Mouse (Mus musculus) MN1 (cell line): ENCODE measurements around the gene Plxnd1.

Experiments
- DNase-seq: peaks from one replicate; pipeline ENCODE4 v3.0.0-alpha.2; 2016; ENCODE audit warnings: low spot score

Gene Plxnd1

GRCm38 (mm10) chr6:115994877-115995520 is at the start of gene Plxnd1:
Gene Plxnd1 (minus strand): TSS chr6:115995005.
- DNase-seq: peak; percentile 90

- no peak for DNase-seq
Measured at GRCm38 (mm10) chr6:116044039-116044438, 49.2 kb upstream of the Plxnd1 start.

DNA sequence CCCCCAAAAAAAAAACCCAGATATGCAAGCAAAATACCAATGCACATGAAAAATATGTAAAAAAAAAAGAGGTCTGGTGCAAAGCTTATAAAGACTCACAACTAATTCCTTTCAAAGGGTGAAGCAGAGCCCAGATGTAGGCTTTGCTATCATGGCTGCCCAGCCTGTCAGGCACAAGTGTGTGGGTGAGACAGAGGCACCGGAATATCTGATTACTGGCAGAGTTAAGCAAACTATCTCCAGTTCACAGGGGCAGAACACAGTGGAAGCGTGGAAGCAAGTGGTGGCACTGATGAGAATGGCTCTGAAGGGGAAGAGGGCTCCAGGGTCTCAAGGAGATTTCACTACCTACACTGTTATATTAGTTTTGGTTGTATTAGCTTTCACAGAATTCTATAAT is 43.4 kb upstream of the Plxnd1 start:
- no peak for DNase-seq

GRCm38 (mm10) chr6:116037281-116037831 is 42.6 kb upstream of the Plxnd1 start:
- no peak for DNase-seq

DNA sequence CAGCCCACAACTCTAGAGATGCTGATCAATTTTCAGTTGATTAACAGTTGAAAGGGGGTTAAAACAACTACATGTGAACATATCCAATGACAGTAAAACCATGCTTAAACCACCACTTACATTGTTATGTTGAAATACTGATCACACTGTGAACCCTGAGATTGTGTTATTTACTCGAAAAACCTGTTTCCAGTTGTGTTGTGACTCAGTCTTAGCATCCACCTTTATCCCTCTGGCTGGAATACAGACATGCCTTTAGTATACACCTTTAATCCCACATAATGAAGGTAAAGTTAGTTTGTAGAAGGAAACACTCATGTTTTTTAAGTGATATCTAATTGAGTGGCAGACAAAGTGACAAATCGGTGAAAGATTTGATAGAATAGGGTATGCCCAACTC is 41.8 kb upstream of the Plxnd1 start:
- no peak for DNase-seq

GRCm38 (mm10) chr6:116031052-116031451 is 36.2 kb upstream of the Plxnd1 start:
- DNase-seq: no peak

DNA sequence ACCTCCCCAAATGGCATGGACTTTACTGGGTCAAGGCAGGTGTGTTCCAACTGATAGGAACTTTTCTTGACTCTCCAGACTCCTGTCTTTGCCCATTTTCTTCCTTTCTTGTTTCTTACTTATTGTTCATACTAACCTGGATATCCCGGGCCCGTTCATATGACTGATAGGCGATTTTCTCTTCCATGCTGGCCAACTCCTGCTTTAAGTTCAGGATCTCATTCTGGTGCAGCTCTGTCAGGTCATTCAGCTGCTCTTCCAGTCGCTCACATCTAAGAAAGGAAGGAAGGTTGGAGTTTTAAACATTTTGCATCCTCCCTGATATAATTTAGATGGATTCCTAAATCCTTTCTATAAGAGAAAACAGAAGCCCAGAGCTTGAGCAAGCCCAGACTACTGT is 29.9 kb upstream of the Plxnd1 start:
- DNase-seq: no peak

DNA sequence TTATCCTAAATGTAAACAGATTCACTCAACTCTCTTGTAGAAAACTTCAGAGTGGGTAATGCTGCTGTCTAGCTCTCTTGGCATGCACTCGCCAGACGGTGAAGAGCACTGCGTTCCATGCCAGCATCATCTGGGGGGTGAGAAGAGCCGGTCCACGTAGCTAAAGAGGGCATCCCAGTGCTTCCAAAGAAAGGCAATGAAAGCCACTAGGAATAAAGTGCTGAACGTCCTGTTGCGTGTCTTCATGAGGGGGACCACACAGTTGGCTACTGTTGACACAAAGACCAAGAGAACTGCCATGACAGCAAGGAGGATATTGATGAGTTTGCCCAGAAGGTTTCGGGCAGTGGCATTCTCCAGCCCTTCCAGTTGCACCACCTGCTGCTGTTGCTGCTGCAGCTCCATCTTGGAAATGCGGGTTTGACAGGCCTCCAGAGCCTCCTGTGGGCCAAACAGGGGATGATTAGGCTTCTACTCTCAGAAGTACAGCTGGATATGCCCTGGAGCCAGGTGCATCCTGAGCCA is 27.2 kb upstream of the Plxnd1 start:
- no peak for DNase-seq

DNA sequence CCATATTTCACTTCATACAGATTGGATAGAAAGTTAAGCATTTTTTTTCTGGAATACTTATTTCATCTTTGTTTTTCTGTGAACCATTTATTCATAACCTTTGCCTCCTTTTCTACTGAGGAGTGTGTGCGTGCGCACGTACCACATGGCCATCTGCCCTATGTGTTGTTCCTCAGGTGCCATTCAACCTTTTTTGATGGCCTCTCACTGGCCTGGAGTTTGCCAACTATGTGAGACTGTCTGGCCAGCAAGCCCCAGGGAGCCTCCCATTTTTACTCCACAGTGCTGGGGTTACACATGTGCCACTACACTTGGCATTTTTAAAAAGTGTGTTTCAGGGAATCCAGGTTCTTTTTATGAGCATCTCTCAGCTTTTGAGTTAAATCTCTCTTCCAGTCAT is 21.1 kb upstream of the Plxnd1 start:
- no peak for DNase-seq

- no peak for DNase-seq
Measured at GRCm38 (mm10) chr6:116014111-116014510, 19.3 kb upstream of the Plxnd1 start.

DNA sequence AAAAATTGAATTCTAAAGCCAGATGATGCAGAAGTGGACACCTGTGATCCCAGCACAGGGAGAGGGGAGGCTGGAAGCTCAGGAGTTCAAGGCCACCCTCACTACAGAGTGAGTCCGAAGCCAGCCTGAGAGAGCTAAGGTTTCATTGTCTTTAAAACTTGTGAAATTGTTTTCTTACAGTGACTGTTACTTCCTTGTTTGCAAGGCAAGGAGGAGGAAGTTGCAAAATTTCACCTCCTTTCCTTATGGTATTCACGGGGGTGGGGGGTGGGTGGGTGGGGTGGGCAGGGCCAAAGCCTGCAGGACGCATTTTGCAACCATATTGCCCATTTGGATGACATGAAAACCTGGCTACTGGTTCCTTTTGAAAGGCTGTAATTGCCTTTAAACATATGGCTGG is 18.9 kb upstream of the Plxnd1 start:
- DNase-seq: no peak

GRCm38 (mm10) chr6:116010541-116010940 is 15.7 kb upstream of the Plxnd1 start:
- DNase-seq: peak; percentile 74

DNA sequence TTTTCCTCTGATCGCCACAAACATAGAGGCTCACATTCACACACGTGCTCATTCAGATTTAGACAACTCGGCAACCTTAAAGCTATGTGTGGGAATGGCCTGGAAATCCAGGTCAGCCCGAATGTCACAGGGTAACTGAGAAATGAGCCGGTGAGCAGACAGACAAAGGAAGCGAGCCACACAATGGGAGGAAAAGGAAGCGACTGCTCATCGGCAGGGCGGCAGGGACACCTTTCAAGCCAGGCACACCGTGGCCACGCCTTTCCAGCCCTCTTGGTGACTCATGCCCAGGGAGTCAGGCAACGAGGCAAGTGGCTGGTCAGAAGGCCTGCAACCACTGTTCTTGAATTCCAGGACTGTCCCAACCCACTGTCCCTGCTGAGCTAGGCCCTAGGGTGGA is 14.6 kb upstream of the Plxnd1 start:
- peak; percentile 78 for DNase-seq

- peak; percentile 74 for DNase-seq
Measured at GRCm38 (mm10) chr6:116007561-116008173, 12.9 kb upstream of the Plxnd1 start.

- DNase-seq: no peak
Measured at GRCm38 (mm10) chr6:116006731-116007130, 11.9 kb upstream of the Plxnd1 start.

- no peak for DNase-seq
Measured at GRCm38 (mm10) chr6:116005959-116006288, 11.1 kb upstream of the Plxnd1 start.

GRCm38 (mm10) chr6:116005275-116005958 is 10.6 kb upstream of the Plxnd1 start:
- no peak for DNase-seq

- DNase-seq: no peak
Measured at GRCm38 (mm10) chr6:116004716-116005115, 9.9 kb upstream of the Plxnd1 start.

GRCm38 (mm10) chr6:116004069-116004468 is 9.3 kb upstream of the Plxnd1 start:
- no peak for DNase-seq

- no peak for DNase-seq
Measured at GRCm38 (mm10) chr6:116003516-116003915, 8.7 kb upstream of the Plxnd1 start.

GRCm38 (mm10) chr6:116002311-116003104 is 7.7 kb upstream of the Plxnd1 start:
- no peak for DNase-seq

GRCm38 (mm10) chr6:116000851-116001250 is 6.0 kb upstream of the Plxnd1 start:
- DNase-seq: no peak
